Mouse (Mus musculus) forebrain, embryonic 12.5 days (tissue): ENCODE results near the gene Olfml3. TPM values are rescaled to one million over a fixed set of nuclear protein-coding genes. Genes with fewer than 3 reads are reported as not detected.

Experiments used
- ATAC-seq: fragments of 200-750 bp; cut with Nextera tagmentation; 2 replicates; pipeline ENCODE4 v1.8.0; 2017; ENCODE audit warnings: moderate TSS enrichment; ENCODE audit not compliant: low FRiP score
- H3K27ac ChIP-seq: fragments of 300-500 bp; sonication (generic); 2 replicates; pipeline ENCODE4 v1.5.1; 2016; ENCODE audit warnings: mild to moderate bottlenecking
- H3K27me3 ChIP-seq: fragments of 300-500 bp; sonication (generic); 2 replicates; pipeline ENCODE4 v1.6.1; 2016; ENCODE audit warnings: mild to moderate bottlenecking
- H3K36me3 ChIP-seq: fragments of 300-500 bp; sonication (generic); replicated peaks from 2 replicates; pipeline ENCODE4 v1.6.1; 2016; ENCODE audit warnings: mild to moderate bottlenecking
- H3K4me1 ChIP-seq: fragments of 300-500 bp; sonication (generic); 2 replicates; pipeline ENCODE4 v1.6.1; 2016
- H3K4me2 ChIP-seq: fragments of 300-500 bp; sonication (generic); 2 replicates; pipeline ENCODE4 v1.6.1; 2016; ENCODE audit warnings: mild to moderate bottlenecking, moderate library complexity
- H3K4me3 ChIP-seq: fragments of 300-500 bp; sonication (generic); replicated peaks from 2 replicates; pipeline ENCODE4 v1.5.1; 2016; ENCODE audit warnings: mild to moderate bottlenecking
- H3K9ac ChIP-seq: fragments of 300-500 bp; sonication (generic); 2 replicates; pipeline ENCODE4 v1.6.1; 2016; ENCODE audit warnings: mild to moderate bottlenecking
- H3K9me3 ChIP-seq: fragments of 300-500 bp; sonication (generic); 2 replicates; pipeline ENCODE4 v1.6.1; 2016
- WGBS: fragments of 180-500 bp; shearing (Covaris S2); methylation state at CpG from one replicate; pipeline ENCODE4 v1.1.7; 2016; 5-methylcytosine and 5-hydroxymethylcytosine counted together
- polyA plus RNA-seq: library from polyadenylated mRNA; unstranded; fragments of >200 nt; fragmentation: Nextera tagmentation; extraction: Ambion mirVana; gene quantifications from 2 replicates; pipeline ENCODE4 v1.2.1, GENCODE M21; 2016

The Olfml3 gene
- polyA plus RNA-seq, 1 experiment from 2014 or later, result 7.2 TPM

- 73% methylated on average over 1 of the region's 1 CpGs for WGBS
- Histone ChIP-seq H3K9ac (no peak overlapping the region), H3K36me3 (no peaks in the 10 kb centered on the region)
Observed at GRCm38 (mm10) chr3:103689043-103689442, 48.8 kb downstream of the Olfml3 start.

DNA sequence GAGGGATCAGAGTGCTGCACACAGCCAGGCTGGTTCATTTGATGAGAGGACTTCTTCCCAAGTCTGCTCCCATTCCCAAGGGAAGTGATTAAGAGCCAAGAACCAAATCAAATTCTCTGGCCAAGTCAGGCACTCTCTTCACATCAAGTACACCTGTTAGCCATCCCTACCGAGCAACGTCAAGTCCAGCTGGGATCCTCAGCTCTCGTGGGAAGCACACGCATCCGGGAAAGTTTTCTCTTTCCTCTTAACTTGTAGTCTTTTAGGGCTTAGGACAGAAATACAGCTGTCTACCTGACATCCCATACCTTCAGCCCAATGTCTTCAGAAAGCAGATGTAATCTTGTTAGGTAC is 53.9 kb downstream of the Olfml3 start:
- ATAC-seq, result no peak
- WGBS, result 39% methylated on average over 5 of the region's 5 CpGs
- Histone ChIP-seq H3K4me2 (no peak overlapping the region), H3K9ac (no peak overlapping the region), H3K27ac (no peak overlapping the region), H3K4me1 (peaks cover 19% of the 10 kb centered on the region), H3K27me3 (peaks cover 9% of the 10 kb centered on the region), H3K4me3 (no peak overlapping the region), H3K9me3 (no peaks in the 10 kb centered on the region), H3K36me3 (no peaks in the 10 kb centered on the region)

More at GRCm38 (mm10) chr3:103689043-103689442, 48.8 kb downstream of the Olfml3 start:
- Histone ChIP-seq H3K9me3 (no peaks in the 10 kb centered on the region), H3K4me2 (no peak overlapping the region), H3K4me3 (no peak overlapping the region), H3K4me1 (peaks cover under 1% of the 10 kb centered on the region; the same call in 1 of the 2 replicates), H3K27me3 (peaks cover 3% of the 10 kb centered on the region), H3K27ac (no peak overlapping the region)
- ATAC-seq, result no peak

DNA sequence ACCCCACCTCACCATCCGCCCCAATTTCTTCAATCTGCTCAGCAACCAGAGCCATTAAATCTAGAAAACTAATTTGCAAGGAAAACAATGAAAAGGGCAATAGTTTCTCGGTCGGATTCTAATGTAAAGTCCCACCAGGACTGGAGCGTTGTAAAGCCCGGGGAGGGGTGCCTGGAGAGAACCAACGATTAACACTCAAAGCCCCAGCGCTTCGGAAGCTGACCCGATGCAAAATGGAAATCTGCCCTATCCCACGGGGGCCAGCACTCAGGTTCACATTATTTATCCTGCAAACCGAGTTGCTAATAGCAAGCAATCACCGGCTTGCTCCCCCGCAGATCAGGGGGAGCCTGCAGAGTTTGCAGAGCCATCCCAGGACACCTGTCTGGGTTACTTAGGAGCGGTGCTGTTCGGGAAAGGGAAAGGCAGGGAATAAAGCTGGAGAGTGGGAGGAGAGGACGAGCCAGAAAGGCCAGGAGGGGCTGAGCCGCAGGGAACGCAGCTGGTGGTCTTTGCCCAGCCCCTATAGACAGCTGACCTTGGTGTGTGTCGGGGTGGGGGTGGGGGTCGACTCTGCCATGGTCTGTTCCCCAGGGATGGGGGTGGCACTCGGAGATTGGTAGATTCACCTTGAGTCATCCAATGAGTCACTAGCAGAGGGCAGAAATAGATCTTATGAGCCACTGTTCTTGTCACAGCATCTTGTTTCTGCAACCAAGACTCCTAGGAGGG is 54.4 kb downstream of the Olfml3 start:
- no peak overlapping the region; the same call in 1 of the 2 replicates for H3K9ac ChIP-seq
- peak overlapping the region; percentile 40 for H3K4me2 ChIP-seq
- no peaks in the 10 kb centered on the region for H3K36me3 ChIP-seq
- 2% methylated on average over 21 of the region's 21 CpGs for WGBS
- H3K4me3 ChIP-seq, result no peak overlapping the region
- H3K9me3 ChIP-seq, result no peaks in the 10 kb centered on the region
- peaks cover 19% of the 10 kb centered on the region for H3K4me1 ChIP-seq
- peaks cover 9% of the 10 kb centered on the region for H3K27me3 ChIP-seq
- no peak overlapping the region for H3K27ac ChIP-seq
- ATAC-seq, result peak; percentile 46

DNA sequence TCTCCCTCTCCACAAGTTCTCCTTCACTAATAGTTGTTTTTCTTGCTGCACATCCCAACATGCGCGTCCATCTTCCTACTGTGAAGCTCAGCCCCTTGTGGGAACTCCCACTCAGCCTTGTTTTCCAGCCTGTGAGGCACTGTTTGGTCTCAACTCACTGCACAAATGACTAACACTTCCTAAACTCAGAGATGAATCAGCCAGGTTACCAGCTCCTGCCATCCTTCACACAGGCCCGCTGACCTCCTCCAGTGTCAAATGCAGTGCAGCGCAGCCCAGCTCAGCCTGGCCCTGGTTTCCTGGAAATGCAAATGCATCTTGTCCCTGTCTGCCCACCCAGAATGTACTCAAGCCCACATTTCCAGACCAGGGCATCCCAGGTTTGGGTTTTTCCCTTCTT is 55.3 kb downstream of the Olfml3 start:
- Histone ChIP-seq H3K4me2 (no peak overlapping the region), H3K4me1 (peaks cover 19% of the 10 kb centered on the region), H3K9me3 (no peaks in the 10 kb centered on the region), H3K27ac (no peak overlapping the region), H3K27me3 (peaks cover 9% of the 10 kb centered on the region), H3K36me3 (no peaks in the 10 kb centered on the region), H3K4me3 (no peak overlapping the region), H3K9ac (no peak overlapping the region)
- ATAC-seq, result no peak
- WGBS, result 56% methylated on average over 4 of the region's 4 CpGs

DNA sequence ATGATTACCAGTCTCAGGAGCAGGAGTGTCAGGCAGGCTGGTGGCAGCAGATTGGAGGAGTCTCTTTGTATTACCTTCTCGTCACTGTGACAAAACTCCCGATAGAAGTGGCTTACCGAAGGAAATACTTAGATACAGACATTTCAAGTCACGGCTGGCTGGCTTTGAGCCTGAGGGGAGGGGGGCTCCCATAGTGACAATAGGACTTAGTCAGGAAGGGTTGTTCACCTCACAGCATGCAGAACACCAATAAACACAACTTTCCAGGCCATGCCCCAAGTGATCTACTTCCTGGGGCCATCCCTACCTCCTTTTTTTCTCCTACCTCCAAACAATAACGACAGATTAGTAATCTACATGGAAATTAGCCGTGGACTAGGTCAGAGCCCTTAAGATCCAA is 59.0 kb downstream of the Olfml3 start:
- Histone ChIP-seq H3K4me1 (peaks cover 16% of the 10 kb centered on the region), H3K9me3 (no peaks in the 10 kb centered on the region), H3K27me3 (peaks cover 4% of the 10 kb centered on the region; the same call in 1 of the 2 replicates), H3K27ac (no peak overlapping the region), H3K36me3 (no peaks in the 10 kb centered on the region), H3K9ac (no peak overlapping the region), H3K4me2 (no peak overlapping the region), H3K4me3 (no peak overlapping the region)
- WGBS, result 12% methylated on average over 6 of the region's 6 CpGs
- no peak for ATAC-seq

GRCm38 (mm10) chr3:103672716-103673115 is 65.1 kb downstream of the Olfml3 start:
- Histone ChIP-seq H3K27me3 (no peaks in the 10 kb centered on the region), H3K9me3 (no peaks in the 10 kb centered on the region), H3K36me3 (no peaks in the 10 kb centered on the region), H3K27ac (no peak overlapping the region), H3K4me2 (no peak overlapping the region), H3K4me1 (no peaks in the 10 kb centered on the region), H3K9ac (no peak overlapping the region), H3K4me3 (no peak overlapping the region)
- ATAC-seq, result no peak
- WGBS, result 38% methylated on average over 7 of the region's 7 CpGs

Other genes starting within 250 kb of the Olfml3 start
- gene Syt6, start 162.8 kb downstream of the Olfml3 start, polyA plus RNA-seq, result 4.8 and 5.1 TPM in 2 replicates
- 0.17 TPM in 1 of 2 replicates, not detected in the other for gene Atg4a-ps, start 91.9 kb downstream of the Olfml3 start, polyA plus RNA-seq
- gene Gm10964, start 1.4 kb upstream of the Olfml3 start, polyA plus RNA-seq, result not detected in 2 replicates
- gene Hipk1, start 53.6 kb upstream of the Olfml3 start, polyA plus RNA-seq, result 18.2 and 18.5 TPM in 2 replicates
- 29.7 and 32.4 TPM in 2 replicates for gene Dclre1b, start 71.4 kb upstream of the Olfml3 start, polyA plus RNA-seq
- gene Ap4b1, start 71.5 kb upstream of the Olfml3 start, polyA plus RNA-seq, result 23.7 and 23.9 TPM in 2 replicates
- 0.10 TPM in 1 of 2 replicates, not detected in the other for gene Gm43064, start 71.6 kb upstream of the Olfml3 start, polyA plus RNA-seq
- 0.28 and 0.42 TPM in 2 replicates for gene Bcl2l15, start 94.6 kb upstream of the Olfml3 start, polyA plus RNA-seq
- gene Ptpn22, start 121.8 kb upstream of the Olfml3 start, polyA plus RNA-seq, result 0.29 and 0.31 TPM in 2 replicates
- gene Rsbn1, start 176.1 kb upstream of the Olfml3 start, polyA plus RNA-seq, result 23.2 and 25.2 TPM in 2 replicates
- 49.9 and 52.9 TPM in 2 replicates for gene Phtf1, start 230.1 kb upstream of the Olfml3 start, polyA plus RNA-seq